Mouse (Mus musculus) embryonic facial prominence, embryonic 11.5 days (tissue): Measurements from ENCODE around the gene Il27. TPM values are rescaled to one million over a fixed set of nuclear protein-coding genes. Genes with fewer than 3 reads are reported as not detected.
"Not testable (repeated sequence)": the region's sequence is repeated elsewhere in the genome, so short reads cannot be mapped to it uniquely, and the experiment has no call there.

Experiments used
- ATAC-seq: fragments of 200-750 bp; cut with Nextera tagmentation; replicated peaks from 2 replicates; pipeline ENCODE4 v1.8.0; 2017; ENCODE audit warnings: low read depth; ENCODE audit not compliant: insufficient number of reproducible peaks, low FRiP score, low TSS enrichment
- DNase-seq: peaks from one replicate; pipeline ENCODE4 v3.0.0-alpha.2; 2015; ENCODE audit warnings: low spot score
- H3K27ac ChIP-seq: fragments of 300-500 bp; sonication (generic); replicated peaks from 2 replicates; pipeline ENCODE4 v1.5.1; 2014; ENCODE audit warnings: mild to moderate bottlenecking, low read depth, low read length, control low read depth
- H3K27me3 ChIP-seq: fragments of 300-500 bp; sonication (generic); 2 replicates; pipeline ENCODE4 v1.6.1; 2014; ENCODE audit warnings: mild to moderate bottlenecking, low read length, moderate library complexity, mixed read lengths; ENCODE audit not compliant: control insufficient read depth, insufficient read depth
- H3K36me3 ChIP-seq: fragments of 300-500 bp; sonication (generic); replicated peaks from 2 replicates; pipeline ENCODE4 v1.6.1; 2014; ENCODE audit warnings: low read depth, mild to moderate bottlenecking, low read length, moderate library complexity, mixed read lengths; ENCODE audit not compliant: control insufficient read depth, insufficient read depth
- H3K4me1 ChIP-seq: fragments of 300-500 bp; sonication (generic); 2 replicates; pipeline ENCODE4 v1.6.1; 2014; ENCODE audit warnings: low read length, mixed read lengths; ENCODE audit not compliant: control insufficient read depth, insufficient read depth
- H3K4me2 ChIP-seq: fragments of 300-500 bp; sonication (generic); 2 replicates; pipeline ENCODE4 v1.6.1; 2014; ENCODE audit warnings: low read depth, mild to moderate bottlenecking, control low read depth, low read length, moderate library complexity
- H3K4me3 ChIP-seq: fragments of 300-500 bp; sonication (generic); 2 replicates; pipeline ENCODE4 v1.5.1; 2014; ENCODE audit warnings: low read depth, low read length, control low read depth
- H3K9ac ChIP-seq: fragments of 300-500 bp; sonication (generic); replicated peaks from 2 replicates; pipeline ENCODE4 v1.6.1; 2014; ENCODE audit warnings: mild to moderate bottlenecking, control low read depth, low read length
- H3K9me3 ChIP-seq: fragments of 300-500 bp; sonication (generic); replicated peaks from 2 replicates; pipeline ENCODE4 v1.6.1; 2016; ENCODE audit warnings: mild to moderate bottlenecking, low read length, inconsistent platforms, mixed read lengths; ENCODE audit not compliant: control insufficient read depth
- WGBS: fragments of 180-500 bp; shearing (Covaris S2); extraction: QIAGEN DNeasy Blood & Tissue Kit; methylation state at CpG from one replicate; pipeline ENCODE4 v1.1.7; 2014; 5-methylcytosine and 5-hydroxymethylcytosine counted together
- polyA plus RNA-seq: library from polyadenylated mRNA; unstranded; fragments of >200 nt; fragmentation: Nextera tagmentation; extraction: Ambion mirVana; gene quantifications from 2 replicates; pipeline ENCODE4 v1.2.1, GENCODE M21; 2014

Il27 gene
- polyA plus RNA-seq = not detected in 2 replicates

GRCm38 (mm10) chr7:126594862-126595561, at the start of gene Il27:
TSS of gene Il27 (minus strand) at chr7:126594941.
- Histone ChIP-seq H3K9me3 (no peaks in the 10 kb centered on the region), H3K4me3 (no peak within 1 kb of the TSS), H3K9ac (no peak within 1 kb of the TSS), H3K4me1 (no peaks in the 10 kb centered on the region), H3K27ac (no peak within 1 kb of the TSS), H3K36me3 (no peaks in the 10 kb centered on the region), H3K4me2 (no peak within 1 kb of the TSS), H3K27me3 (no peaks in the 10 kb centered on the region)
- DNase-seq = no peak
- no peak for ATAC-seq
- WGBS = 83% methylated on average over 11 of the region's 11 CpGs

DNA sequence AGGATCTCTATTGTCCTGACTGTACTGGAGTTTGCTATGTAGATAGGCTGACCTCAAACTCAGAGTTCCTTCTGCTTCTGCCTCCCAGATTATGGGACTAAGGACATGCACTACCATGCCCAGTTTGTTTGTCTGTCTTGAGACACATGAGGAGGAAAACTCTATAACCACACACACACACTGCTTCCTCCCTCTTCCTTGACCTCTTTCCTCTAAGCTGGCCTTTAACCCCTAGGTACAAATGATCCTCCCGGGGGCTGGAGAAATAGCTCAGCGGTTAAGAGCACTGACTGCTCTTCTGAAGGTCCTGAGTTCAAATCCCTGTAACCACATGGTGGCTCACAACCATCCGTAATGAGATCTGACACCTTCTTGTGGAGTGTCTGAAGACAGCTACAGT, 49.6 kb upstream of the Il27 start:
- Histone ChIP-seq H3K4me2 (no peak overlapping the region), H3K36me3 (no peaks in the 10 kb centered on the region), H3K4me1 (no peaks in the 10 kb centered on the region), H3K27me3 (no peaks in the 10 kb centered on the region), H3K9ac (no peak overlapping the region), H3K9me3 (no peaks in the 10 kb centered on the region), H3K4me3 (no peak overlapping the region), H3K27ac (no peak overlapping the region)
- DNase-seq (no peak), ATAC-seq (no peak)
- 63% methylated on average over 3 of the region's 3 CpGs for WGBS

- not testable (repeated sequence) for H3K4me3 ChIP-seq, H3K9ac ChIP-seq, H3K36me3 ChIP-seq, H3K4me2 ChIP-seq, ATAC-seq, H3K4me1 ChIP-seq, H3K27ac ChIP-seq, H3K9me3 ChIP-seq, H3K27me3 ChIP-seq
- 54% methylated on average over 3 of the region's 3 CpGs for WGBS
- peak; percentile 49 for DNase-seq
These were observed 48.5 kb upstream of the Il27 start for GRCm38 (mm10) chr7:126643244-126643617.

- H3K4me2 ChIP-seq = no peak overlapping the region
- H3K36me3 ChIP-seq = no peaks in the 10 kb centered on the region
- no peaks in the 10 kb centered on the region for H3K27me3 ChIP-seq
- ATAC-seq (no peak), DNase-seq (no peak)
- no peaks in the 10 kb centered on the region for H3K4me1 ChIP-seq
- WGBS = 73% methylated on average over 5 of the region's 5 CpGs
- no peak overlapping the region for H3K9ac ChIP-seq
- no peak overlapping the region for H3K27ac ChIP-seq
- no peaks in the 10 kb centered on the region for H3K9me3 ChIP-seq
- no peak overlapping the region for H3K4me3 ChIP-seq
These were observed 48.0 kb upstream of the Il27 start for GRCm38 (mm10) chr7:126642545-126643243.

- Histone ChIP-seq H3K9ac (no peak overlapping the region), H3K4me3 (no peak overlapping the region), H3K27me3 (no peaks in the 10 kb centered on the region), H3K27ac (no peak overlapping the region), H3K4me2 (no peak overlapping the region), H3K9me3 (no peaks in the 10 kb centered on the region), H3K4me1 (no peaks in the 10 kb centered on the region), H3K36me3 (no peaks in the 10 kb centered on the region)
- 14% methylated on average over 4 of the region's 4 CpGs for WGBS
- ATAC-seq (no peak), DNase-seq (peak; percentile 67)
These were observed 42.2 kb upstream of the Il27 start for GRCm38 (mm10) chr7:126636733-126637520.

GRCm38 (mm10) chr7:126635375-126635774, 40.6 kb upstream of the Il27 start:
- ATAC-seq = no peak
- H3K4me2 ChIP-seq = no peak overlapping the region
- no peaks in the 10 kb centered on the region for H3K27me3 ChIP-seq
- H3K4me1 ChIP-seq = no peaks in the 10 kb centered on the region
- no peak for DNase-seq
- no peak overlapping the region for H3K4me3 ChIP-seq
- no peak overlapping the region for H3K27ac ChIP-seq
- no peak overlapping the region for H3K9ac ChIP-seq
- H3K36me3 ChIP-seq = no peaks in the 10 kb centered on the region
- no peaks in the 10 kb centered on the region for H3K9me3 ChIP-seq

GRCm38 (mm10) chr7:126632478-126632877, 37.7 kb upstream of the Il27 start:
- Histone ChIP-seq H3K9me3 (no peaks in the 10 kb centered on the region), H3K4me3 (no peak overlapping the region), H3K4me1 (no peaks in the 10 kb centered on the region), H3K4me2 (no peak overlapping the region), H3K27me3 (no peaks in the 10 kb centered on the region), H3K36me3 (no peaks in the 10 kb centered on the region), H3K9ac (no peak overlapping the region), H3K27ac (no peak overlapping the region)
- DNase-seq = no peak
- ATAC-seq = no peak
- 80% methylated on average over 2 of the region's 2 CpGs for WGBS
